Mouse (Mus musculus) cerebellum, postnatal 14 days (tissue): ENCODE results near the gene Rnf17.

ENCODE experiments used
- DNase-seq, 2 experiments: peaks; one replicate each; pipeline ENCODE4 v3.0.0; 2021; ENCODE audit warnings: mixed read lengths in 2 of 2

Gene Rnf17

GRCm38 (mm10) chr14:56402311-56403071, at the start of gene Rnf17:
TSS of gene Rnf17 (plus strand) at chr14:56402581.
- no peak for DNase-seq

GRCm38 (mm10) chr14:56354803-56355202, 47.6 kb upstream of the Rnf17 start:
- DNase-seq, result no peak

- no peak for DNase-seq
Measured at GRCm38 (mm10) chr14:56355396-56355795, 47.0 kb upstream of the Rnf17 start.

- DNase-seq, result no peak
Measured at GRCm38 (mm10) chr14:56356196-56356595, 46.2 kb upstream of the Rnf17 start.

GRCm38 (mm10) chr14:56358422-56358821, 44.0 kb upstream of the Rnf17 start:
- DNase-seq, result no peak

- no peak for DNase-seq
Measured at GRCm38 (mm10) chr14:56359131-56359530, 43.2 kb upstream of the Rnf17 start.

- DNase-seq, result peak; percentile 23 to 26
Measured at GRCm38 (mm10) chr14:56364711-56365237, 37.6 kb upstream of the Rnf17 start, which contains the start of gene Atp12a. TSS of gene Atp12a (plus strand) at chr14:56365068.

GRCm38 (mm10) chr14:56365292-56365691, 37.1 kb upstream of the Rnf17 start:
- no peak for DNase-seq

- peak; percentile 34 to 39 for DNase-seq
Measured at GRCm38 (mm10) chr14:56366712-56367111, 35.7 kb upstream of the Rnf17 start.

GRCm38 (mm10) chr14:56368834-56369233, 33.5 kb upstream of the Rnf17 start:
- peak; percentile 58 to 77 for DNase-seq

- peak; percentile 90 to 93 for DNase-seq
Measured at GRCm38 (mm10) chr14:56375731-56376130, 26.6 kb upstream of the Rnf17 start.

GRCm38 (mm10) chr14:56377745-56378144, 24.6 kb upstream of the Rnf17 start:
- DNase-seq, result no peak

GRCm38 (mm10) chr14:56379336-56379735, 23.0 kb upstream of the Rnf17 start:
- DNase-seq, result no peak

- DNase-seq, result no peak
Measured at GRCm38 (mm10) chr14:56382366-56382765, 20.0 kb upstream of the Rnf17 start.

- DNase-seq, result peak; percentile 45 to 73
Measured at GRCm38 (mm10) chr14:56390247-56390646, 12.1 kb upstream of the Rnf17 start.

GRCm38 (mm10) chr14:56393704-56394312, 8.6 kb upstream of the Rnf17 start:
- DNase-seq, result no peak

GRCm38 (mm10) chr14:56398001-56398400, 4.4 kb upstream of the Rnf17 start:
- DNase-seq, result peak; percentile 60 to 66

GRCm38 (mm10) chr14:56403072-56403375, 643 bp downstream of the Rnf17 start:
- no peak for DNase-seq

GRCm38 (mm10) chr14:56462090-56462489, 59.7 kb downstream of the Rnf17 start:
- no peak for DNase-seq

- DNase-seq, result no peak
Measured at GRCm38 (mm10) chr14:56462729-56463128, 60.3 kb downstream of the Rnf17 start.

- DNase-seq, result peak; percentile 24 to 31
Measured at GRCm38 (mm10) chr14:56468145-56468544, 65.8 kb downstream of the Rnf17 start.

GRCm38 (mm10) chr14:56489806-56490205, 87.4 kb downstream of the Rnf17 start:
- peak; percentile 4 for DNase-seq

GRCm38 (mm10) chr14:56502407-56502806, 100.0 kb downstream of the Rnf17 start:
- no peak for DNase-seq

- no peak for DNase-seq
Measured at GRCm38 (mm10) chr14:56506743-56507142, 104.4 kb downstream of the Rnf17 start.
